Mouse (Mus musculus) forebrain, embryonic 15.5 days (tissue): ENCODE measurements around the gene Gzmb. TPM values are rescaled to one million over a fixed set of nuclear protein-coding genes. Genes with fewer than 3 reads are reported as not detected.
"Not testable (repeated sequence)": the region's sequence is repeated elsewhere in the genome, so short reads cannot be mapped to it uniquely, and the experiment has no call there.

Experiments
- ATAC-seq: fragments of 200-750 bp; cut with Nextera tagmentation; replicated peaks from 2 replicates; pipeline ENCODE4 v1.8.0; 2017; ENCODE audit warnings: mild to moderate bottlenecking, moderate TSS enrichment, moderate library complexity
- H3K27ac ChIP-seq: fragments of 300-500 bp; sonication (generic); replicated peaks from 2 replicates; pipeline ENCODE4 v1.5.1; 2015; ENCODE audit warnings: mild to moderate bottlenecking, inconsistent platforms
- H3K27me3 ChIP-seq: fragments of 300-500 bp; sonication (generic); 2 replicates; pipeline ENCODE4 v1.6.1; 2015; ENCODE audit warnings: inconsistent platforms
- H3K36me3 ChIP-seq: fragments of 300-500 bp; sonication (generic); 2 replicates; pipeline ENCODE4 v1.6.1; 2015; ENCODE audit warnings: mild to moderate bottlenecking, inconsistent platforms
- H3K4me1 ChIP-seq: fragments of 300-500 bp; sonication (generic); 2 replicates; pipeline ENCODE4 v1.6.1; 2015; ENCODE audit warnings: inconsistent platforms
- H3K4me2 ChIP-seq: fragments of 300-500 bp; sonication (generic); replicated peaks from 2 replicates; pipeline ENCODE4 v1.6.1; 2015; ENCODE audit warnings: mild to moderate bottlenecking, inconsistent platforms
- H3K4me3 ChIP-seq: fragments of 300-500 bp; sonication (generic); 2 replicates; pipeline ENCODE4 v1.5.1; 2015; ENCODE audit warnings: mild to moderate bottlenecking, inconsistent platforms
- H3K9ac ChIP-seq: fragments of 300-500 bp; sonication (generic); replicated peaks from 2 replicates; pipeline ENCODE4 v1.6.1; 2015; ENCODE audit warnings: mild to moderate bottlenecking, inconsistent platforms
- H3K9me3 ChIP-seq: fragments of 300-500 bp; sonication (generic); 2 replicates; pipeline ENCODE4 v1.6.1; 2016; ENCODE audit warnings: inconsistent platforms
- WGBS: fragments of 180-500 bp; shearing (Covaris S2); methylation state at CpG from one replicate; pipeline ENCODE4 v1.1.7; 2015; ENCODE audit warnings: mixed read lengths; 5-methylcytosine and 5-hydroxymethylcytosine counted together
- polyA plus RNA-seq: library from polyadenylated mRNA; unstranded; fragments of >200 nt; fragmentation: Nextera tagmentation; extraction: Ambion mirVana; gene quantifications from 2 replicates; pipeline ENCODE4 v1.2.1, GENCODE M21; 2015

Gzmb gene
- polyA plus RNA-seq, 1 experiment from 2014 or later: not detected

DNA sequence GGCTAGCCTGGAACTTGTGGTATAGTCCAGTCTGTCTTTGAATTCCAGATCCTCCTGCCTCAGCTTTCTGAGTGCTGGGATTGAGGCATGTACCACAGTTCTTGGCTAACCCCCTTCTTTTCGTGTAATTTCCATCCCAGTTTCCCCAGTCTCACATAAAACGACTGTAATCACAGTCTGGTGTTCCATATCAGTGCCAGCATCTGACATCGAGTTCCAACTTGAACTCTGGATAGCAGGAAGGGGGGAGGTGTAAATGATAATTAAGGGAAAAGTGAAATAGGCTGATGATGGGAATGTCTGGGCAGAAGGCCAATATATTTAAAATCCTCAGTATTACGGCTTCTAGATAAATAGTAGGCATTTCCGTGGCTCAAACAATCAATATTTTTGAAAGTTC is 19.0 kb upstream of the Gzmb start:
- Histone ChIP-seq H3K27ac (no peak overlapping the region), H3K4me2 (no peak overlapping the region), H3K4me1 (no peaks in the 10 kb centered on the region), H3K9me3 (no peaks in the 10 kb centered on the region), H3K9ac (no peak overlapping the region), H3K36me3 (no peaks in the 10 kb centered on the region), H3K4me3 (no peak overlapping the region), H3K27me3 (no peaks in the 10 kb centered on the region)
- 29% methylated on average over 5 of the region's 5 CpGs for WGBS
- ATAC-seq: no peak

DNA sequence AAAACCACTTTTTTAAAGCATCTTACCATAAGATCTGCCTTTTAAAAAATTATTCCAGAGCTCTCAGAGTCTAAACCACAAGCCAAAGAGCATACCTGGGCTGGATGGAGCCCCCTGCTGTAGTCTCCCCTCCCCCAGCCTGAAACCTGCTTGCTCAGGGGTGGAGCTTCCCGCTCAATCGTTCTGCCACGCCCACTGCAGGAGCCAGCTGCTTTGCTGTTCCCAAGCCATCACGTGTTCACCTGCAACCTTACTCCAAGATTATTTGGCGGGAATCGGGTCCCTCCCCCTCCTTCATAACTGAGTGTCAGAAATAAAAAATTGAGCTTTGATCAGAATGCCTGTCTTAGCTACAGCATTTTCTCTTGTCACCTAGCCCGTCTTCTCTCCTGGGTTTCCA is 16.6 kb upstream of the Gzmb start:
- H3K4me2 ChIP-seq, H3K27ac ChIP-seq, H3K9ac ChIP-seq, ATAC-seq, H3K9me3 ChIP-seq, H3K36me3 ChIP-seq, H3K27me3 ChIP-seq, H3K4me3 ChIP-seq, H3K4me1 ChIP-seq: not testable (repeated sequence)
- WGBS: 47% methylated on average over 7 of the region's 7 CpGs

DNA sequence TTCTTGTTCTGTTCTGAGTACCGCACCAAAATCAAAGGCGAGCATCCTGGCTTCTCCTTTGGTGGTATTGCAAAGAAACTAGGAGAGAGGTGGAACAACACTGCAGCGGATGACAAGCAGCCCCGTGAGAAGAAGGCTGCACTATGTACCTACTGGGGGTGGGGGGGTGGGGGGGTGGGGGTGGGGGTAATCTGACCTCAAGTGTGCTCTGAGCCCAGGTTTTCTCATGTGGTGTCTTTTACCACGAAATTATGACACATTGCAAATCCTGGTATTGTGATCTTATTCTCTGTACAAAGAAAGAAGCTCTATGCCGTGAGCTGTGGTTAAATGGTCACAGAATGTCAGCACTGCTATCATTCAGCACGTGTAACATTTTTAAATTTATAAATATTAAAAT is 14.0 kb upstream of the Gzmb start:
- not testable (repeated sequence) for H3K4me1 ChIP-seq, H3K27ac ChIP-seq, ATAC-seq, H3K4me2 ChIP-seq, H3K9ac ChIP-seq, H3K9me3 ChIP-seq, H3K4me3 ChIP-seq, H3K36me3 ChIP-seq, H3K27me3 ChIP-seq
- 88% methylated on average over 7 of the region's 7 CpGs for WGBS

DNA sequence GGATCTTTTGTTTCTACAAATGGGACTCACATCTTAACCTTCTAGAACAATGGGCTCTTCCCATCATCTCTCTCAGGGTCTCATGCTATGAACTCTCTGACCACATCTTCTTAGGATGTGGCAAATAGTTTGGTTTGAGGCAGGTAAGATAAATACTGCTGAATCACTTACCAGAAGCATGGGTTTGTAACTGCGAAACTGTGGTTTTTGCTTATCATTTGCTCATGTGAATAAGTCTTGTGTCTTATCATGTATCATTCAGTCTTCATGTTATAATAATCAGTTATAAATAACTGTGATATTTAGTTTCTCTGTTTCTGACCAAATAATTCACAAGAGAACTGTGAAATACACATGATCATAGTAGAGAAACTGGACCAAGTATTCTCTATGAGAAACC is 4.0 kb upstream of the Gzmb start:
- Histone ChIP-seq H3K4me1 (no peaks in the 10 kb centered on the region), H3K9me3 (no peaks in the 10 kb centered on the region), H3K27ac (no peak overlapping the region), H3K36me3 (no peaks in the 10 kb centered on the region), H3K4me3 (no peak overlapping the region), H3K9ac (no peak overlapping the region), H3K4me2 (no peak overlapping the region), H3K27me3 (no peaks in the 10 kb centered on the region)
- 91% methylated on average over 1 of the region's 1 CpGs for WGBS
- no peak for ATAC-seq

DNA sequence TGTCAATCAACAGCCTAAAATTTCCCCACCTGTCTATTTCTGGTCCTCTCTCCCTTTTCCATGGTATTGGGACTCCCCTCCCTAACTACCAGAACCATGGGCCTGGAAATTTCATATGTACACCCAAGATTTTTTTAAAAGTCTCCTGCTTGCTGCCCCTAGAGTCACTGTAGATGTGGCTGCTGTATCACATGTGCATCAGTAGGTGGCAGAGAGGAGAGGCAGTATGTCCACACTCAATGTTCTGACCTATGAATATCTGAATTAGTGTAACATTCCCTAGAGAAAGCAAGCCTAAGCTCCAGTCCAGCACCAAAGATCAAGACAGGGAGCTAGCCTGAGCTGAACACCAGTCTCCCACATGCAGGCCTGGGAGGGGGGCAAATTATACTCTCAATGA is 21.7 kb downstream of the Gzmb start:
- Histone ChIP-seq H3K36me3 (no peaks in the 10 kb centered on the region), H3K4me1 (no peaks in the 10 kb centered on the region), H3K9ac (no peak overlapping the region), H3K27me3 (no peaks in the 10 kb centered on the region), H3K4me2 (no peak overlapping the region), H3K9me3 (no peaks in the 10 kb centered on the region), H3K27ac (no peak overlapping the region), H3K4me3 (no peak overlapping the region)
- ATAC-seq: no peak

DNA sequence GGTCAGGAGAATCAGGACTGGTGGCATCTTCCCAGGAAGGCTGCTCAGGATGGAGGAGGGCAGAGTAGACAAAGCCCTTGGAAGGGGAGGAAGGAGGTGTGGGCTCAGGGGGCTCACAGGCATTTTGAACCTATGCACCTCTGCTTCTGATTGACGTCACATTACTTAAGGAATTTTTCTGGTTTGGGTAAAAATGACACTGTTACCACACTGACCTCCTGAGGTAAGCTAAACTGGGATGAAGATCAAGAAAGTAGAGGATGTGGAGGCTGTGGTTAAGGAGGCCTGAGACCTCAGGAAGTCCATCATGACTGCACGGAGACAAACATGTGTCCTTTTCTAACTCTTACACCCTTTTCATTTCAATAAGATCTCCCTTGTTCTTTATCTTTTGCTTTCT is 27.5 kb downstream of the Gzmb start, which contains the start of gene Gzmc:
TSS of gene Gzmc (minus strand) at position 101 of the 400 bp plus-strand sequence.
- H3K4me3 ChIP-seq: no peak within 1 kb of the TSS
- no peaks in the 10 kb centered on the region for H3K27me3 ChIP-seq
- no peaks in the 10 kb centered on the region for H3K36me3 ChIP-seq
- no peak within 1 kb of the TSS for H3K27ac ChIP-seq
- no peaks in the 10 kb centered on the region for H3K4me1 ChIP-seq
- no peak within 1 kb of the TSS for H3K4me2 ChIP-seq
- no peaks in the 10 kb centered on the region for H3K9me3 ChIP-seq
- 80% methylated on average over 2 of the region's 2 CpGs for WGBS
- ATAC-seq: no peak
- H3K9ac ChIP-seq: no peak within 1 kb of the TSS

DNA sequence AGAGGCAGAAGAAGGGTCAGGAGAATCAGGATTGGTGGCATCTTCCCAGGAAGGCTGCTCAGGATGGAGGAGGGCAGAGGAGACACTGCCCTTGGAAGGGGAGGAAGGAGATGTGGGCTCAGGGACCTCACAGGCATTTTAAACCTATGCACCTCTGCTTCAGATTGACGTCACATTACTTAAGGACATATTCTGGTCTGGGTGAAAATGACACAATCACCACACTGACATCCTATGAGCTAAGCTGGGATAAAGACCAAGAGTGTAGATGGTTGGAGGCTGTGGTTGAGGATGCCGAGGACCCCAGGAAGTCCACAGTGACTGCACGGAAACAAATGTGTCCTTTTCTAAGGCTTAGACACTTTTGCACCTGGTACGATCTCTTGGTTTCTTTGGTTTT is 50.7 kb downstream of the Gzmb start, which contains the start of gene Gzmf:
TSS of gene Gzmf (minus strand) at position 101 of the 400 bp plus-strand sequence.
- no peak within 1 kb of the TSS for H3K9ac ChIP-seq
- H3K27me3 ChIP-seq: no peaks in the 10 kb centered on the region
- WGBS: 91% methylated on average over 4 of the region's 4 CpGs
- no peaks in the 10 kb centered on the region for H3K36me3 ChIP-seq
- no peak within 1 kb of the TSS for H3K4me2 ChIP-seq
- H3K4me1 ChIP-seq: no peaks in the 10 kb centered on the region
- H3K27ac ChIP-seq: no peak within 1 kb of the TSS
- H3K9me3 ChIP-seq: no peaks in the 10 kb centered on the region
- no peak within 1 kb of the TSS for H3K4me3 ChIP-seq
- ATAC-seq: no peak

Other genes with a start within 250 kb of the Gzmb start
- gene Mcpt1, start 244.3 kb downstream of the Gzmb start, polyA plus RNA-seq: not detected in 2 replicates
- not detected in 2 replicates for gene Mcpt9, start 231.8 kb downstream of the Gzmb start, polyA plus RNA-seq
- gene Mcpt2, start 220.2 kb downstream of the Gzmb start, polyA plus RNA-seq: not detected in 2 replicates
- not detected in 2 replicates for gene Mcpt4, start 199.9 kb downstream of the Gzmb start, polyA plus RNA-seq
- gene Mcpt8, start 177.0 kb downstream of the Gzmb start, polyA plus RNA-seq: 0.18 and 0.23 TPM in 2 replicates
- not detected in 2 replicates for gene Ctsg, start 159.7 kb downstream of the Gzmb start, polyA plus RNA-seq
- gene Gzme, start 141.6 kb downstream of the Gzmb start, polyA plus RNA-seq: not detected in 2 replicates
- gene Gzmd, start 129.7 kb downstream of the Gzmb start, polyA plus RNA-seq: not detected in 2 replicates
- not detected in 2 replicates for gene Gzmg, start 102.7 kb downstream of the Gzmb start, polyA plus RNA-seq
- gene Gzmn, start 87.7 kb downstream of the Gzmb start, polyA plus RNA-seq: not detected in 2 replicates
- gene Gzmf, start 50.8 kb downstream of the Gzmb start, polyA plus RNA-seq: not detected in 2 replicates
- not detected in 2 replicates for gene Gzmc, start 27.6 kb downstream of the Gzmb start, polyA plus RNA-seq
- 0.14 and 0.15 TPM in 2 replicates for gene Atp12a, start 102.8 kb upstream of the Gzmb start, polyA plus RNA-seq
- 0.52 and 0.70 TPM in 2 replicates for gene Rnf17, start 140.3 kb upstream of the Gzmb start, polyA plus RNA-seq